Mouse (Mus musculus) heart, embryonic 10.5 days (tissue): ENCODE data around the gene Gm21970. TPM values are rescaled to one million over a fixed set of nuclear protein-coding genes. Genes with fewer than 3 reads are reported as not detected.

ENCODE experiments used
- DNase-seq: peaks from one replicate; pipeline ENCODE4 v3.0.0-alpha.2; 2017; ENCODE audit warnings: low spot score
- H3K27ac ChIP-seq: fragments of 300-500 bp; sonication (generic); 2 replicates; pipeline ENCODE4 v1.5.1; 2016; ENCODE audit warnings: mild to moderate bottlenecking
- H3K27me3 ChIP-seq: fragments of 300-500 bp; sonication (generic); 2 replicates; pipeline ENCODE4 v1.6.1; 2016; ENCODE audit warnings: mild to moderate bottlenecking; ENCODE audit not compliant: poor library complexity, insufficient read depth, severe bottlenecking
- H3K36me3 ChIP-seq: fragments of 300-500 bp; sonication (generic); 2 replicates; pipeline ENCODE4 v1.6.1; 2016; ENCODE audit warnings: mild to moderate bottlenecking, moderate library complexity
- H3K4me1 ChIP-seq: fragments of 300-500 bp; sonication (generic); 2 replicates; pipeline ENCODE4 v1.6.1; 2016; ENCODE audit warnings: mild to moderate bottlenecking
- H3K4me3 ChIP-seq: fragments of 300-500 bp; sonication (generic); 2 replicates; pipeline ENCODE4 v1.5.1; 2016; ENCODE audit warnings: mild to moderate bottlenecking, moderate library complexity
- H3K9me3 ChIP-seq: fragments of 300-500 bp; sonication (generic); 2 replicates; pipeline ENCODE4 v1.6.1; 2016; ENCODE audit warnings: mild to moderate bottlenecking, moderate library complexity
- WGBS: fragments of 180-500 bp; shearing (Covaris S2); methylation state at CpG from one replicate; pipeline ENCODE4 v1.1.7; 2016; 5-methylcytosine and 5-hydroxymethylcytosine counted together
- polyA plus RNA-seq: library from polyadenylated mRNA; unstranded; fragments of >200 nt; fragmentation: Nextera tagmentation; extraction: Ambion mirVana; gene quantifications from 2 replicates; pipeline ENCODE4 v1.2.1, GENCODE M21; 2016

Gm21970 gene
- polyA plus RNA-seq, 1 experiment from 2014 or later: not detected

DNA sequence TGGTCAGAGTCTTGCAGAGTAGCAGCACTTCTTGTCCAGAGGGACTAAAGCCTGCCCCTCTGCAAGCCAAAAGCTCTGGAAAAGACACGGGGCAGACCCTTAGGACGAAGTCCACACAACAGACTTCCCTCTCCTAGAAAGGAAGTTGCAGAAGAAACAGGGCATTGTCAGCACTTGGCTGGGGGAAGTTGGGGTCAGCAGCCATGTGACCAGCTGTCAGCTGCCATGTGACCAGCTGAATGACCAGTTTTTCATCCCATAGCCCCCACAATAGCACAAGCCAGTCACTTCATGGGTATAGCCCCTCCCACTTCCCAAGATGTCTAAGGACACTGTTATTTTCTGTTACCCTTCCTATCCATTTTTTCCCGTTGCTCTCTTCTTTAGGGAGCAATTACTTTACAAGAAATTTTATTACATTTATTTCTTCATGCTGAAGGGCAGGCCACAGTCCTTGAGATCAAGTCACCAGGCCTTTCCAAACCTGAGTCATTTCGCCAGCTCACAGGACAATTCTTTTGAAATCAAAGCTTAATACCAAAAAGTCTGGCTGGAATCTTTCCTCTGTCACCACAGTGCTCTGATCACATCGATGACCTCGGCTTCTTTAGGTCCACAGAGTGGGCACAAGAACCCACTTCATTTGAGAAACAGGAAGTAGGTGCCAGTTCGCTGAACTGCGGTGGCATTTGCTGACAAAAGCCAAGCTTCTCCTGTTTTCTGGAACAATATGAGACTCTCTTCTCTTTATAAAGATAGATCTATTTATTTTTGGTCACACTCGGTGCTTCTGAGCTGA is 24.1 kb downstream of the Gm21970 start:
- WGBS: 75% methylated on average over 9 of the region's 9 CpGs
- Histone ChIP-seq H3K27ac (peak overlapping the region; percentile 84; the same call in 1 of the 2 replicates), H3K4me3 (no peak overlapping the region), H3K9me3 (no peaks in the 10 kb centered on the region), H3K4me1 (peaks cover 25% of the 10 kb centered on the region), H3K36me3 (peaks cover 62% of the 10 kb centered on the region), H3K27me3 (no peaks in the 10 kb centered on the region)
- DNase-seq: no peak

DNA sequence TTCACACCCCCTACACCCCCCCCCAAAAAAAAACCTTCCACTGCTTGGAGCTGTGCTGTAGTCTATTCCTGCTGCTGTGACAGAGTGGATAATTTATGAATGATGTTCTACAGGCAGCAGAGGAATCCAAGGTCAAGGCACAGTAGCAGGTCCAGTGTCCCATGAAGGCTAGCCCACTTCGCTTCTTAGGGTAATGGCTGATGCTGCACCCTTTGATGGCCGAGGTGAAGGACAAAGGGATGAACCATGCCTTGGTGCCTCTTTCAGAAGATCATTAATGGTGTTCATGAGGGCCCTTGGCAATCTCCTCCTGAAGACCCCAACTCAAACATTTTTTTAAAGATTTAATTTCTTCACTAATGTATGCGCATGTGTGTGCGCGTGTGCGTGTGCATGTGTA is 24.8 kb downstream of the Gm21970 start:
- Histone ChIP-seq H3K4me1 (peaks cover 22% of the 10 kb centered on the region), H3K27ac (peak overlapping the region; percentile 84), H3K27me3 (no peaks in the 10 kb centered on the region), H3K4me3 (no peak overlapping the region), H3K9me3 (no peaks in the 10 kb centered on the region), H3K36me3 (peaks cover 69% of the 10 kb centered on the region)
- DNase-seq: no peak
- 92% methylated on average over 6 of the region's 6 CpGs for WGBS

DNA sequence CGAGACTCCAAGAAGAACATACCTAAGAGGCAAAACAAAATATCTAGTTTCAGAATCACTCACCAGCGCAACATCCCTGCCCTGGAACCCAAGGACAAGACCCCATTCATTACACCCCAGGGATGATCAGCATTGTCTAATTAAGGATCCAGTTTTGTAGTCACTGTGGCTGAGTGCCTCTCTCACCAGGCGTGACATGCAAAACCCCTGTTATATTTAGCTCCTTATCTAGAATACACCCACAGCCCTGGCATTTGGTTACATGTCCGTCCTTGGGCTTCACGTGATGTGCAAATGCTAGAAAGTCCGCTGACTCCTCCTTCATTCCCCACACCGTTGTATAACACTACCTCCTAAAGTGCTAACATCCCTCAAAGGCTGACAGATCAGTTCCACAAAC is 25.4 kb downstream of the Gm21970 start:
- 0 out of 2 replicates have a peak overlapping the region, but pooled peaks have one; percentile 9 for H3K4me3 ChIP-seq
- peaks cover 22% of the 10 kb centered on the region for H3K4me1 ChIP-seq
- H3K27ac ChIP-seq: peak overlapping the region; percentile 84
- no peaks in the 10 kb centered on the region for H3K9me3 ChIP-seq
- H3K27me3 ChIP-seq: no peaks in the 10 kb centered on the region
- peaks cover 69% of the 10 kb centered on the region for H3K36me3 ChIP-seq
- DNase-seq: peak; percentile 85
- 35% methylated on average over 7 of the region's 7 CpGs for WGBS

DNA sequence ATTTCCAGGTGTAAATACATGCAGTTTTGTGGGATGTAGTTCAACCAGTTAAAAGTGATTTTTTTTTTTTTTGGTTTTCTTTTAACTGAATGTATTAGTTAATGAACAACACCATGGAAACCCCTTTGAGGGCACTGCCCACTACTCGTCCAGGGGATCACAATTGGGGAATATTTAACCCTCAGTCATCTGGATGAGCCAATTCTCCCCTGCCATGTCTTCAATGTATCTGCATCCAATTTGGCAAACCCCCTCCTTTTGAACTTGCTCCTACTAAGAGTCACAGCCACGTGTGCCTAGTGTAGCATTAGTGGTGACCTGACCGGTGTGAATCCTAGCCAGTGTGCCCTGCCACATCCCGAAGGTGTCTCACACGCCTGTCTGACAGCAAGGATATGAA is 27.0 kb downstream of the Gm21970 start:
- DNase-seq: no peak
- H3K27ac ChIP-seq: no peak overlapping the region
- WGBS: 80% methylated on average over 5 of the region's 5 CpGs
- H3K4me3 ChIP-seq: no peak overlapping the region
- peaks cover 20% of the 10 kb centered on the region for H3K4me1 ChIP-seq
- peaks cover 77% of the 10 kb centered on the region for H3K36me3 ChIP-seq
- H3K27me3 ChIP-seq: no peaks in the 10 kb centered on the region
- H3K9me3 ChIP-seq: no peaks in the 10 kb centered on the region

DNA sequence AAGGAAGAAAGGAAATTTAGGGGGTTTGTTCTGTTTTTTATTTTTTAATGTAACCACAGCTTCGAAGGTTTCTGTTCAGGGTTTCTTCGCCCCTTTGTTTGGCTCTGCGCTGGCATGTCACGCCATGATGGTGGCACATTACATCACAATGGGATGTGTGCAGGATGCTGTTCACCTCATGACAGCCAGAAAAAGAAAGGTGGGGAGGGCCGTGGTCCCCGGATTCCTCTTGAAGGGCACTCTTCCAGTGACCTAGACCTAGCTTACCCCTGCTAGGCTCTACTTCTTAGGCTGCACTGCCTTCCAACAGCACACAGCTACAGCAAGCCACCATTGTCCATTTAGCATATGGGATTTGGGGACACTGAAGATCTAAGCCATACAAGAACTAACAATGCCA is 34.3 kb downstream of the Gm21970 start:
- no peaks in the 10 kb centered on the region for H3K27me3 ChIP-seq
- 95% methylated on average over 6 of the region's 6 CpGs for WGBS
- H3K4me1 ChIP-seq: peaks cover 3% of the 10 kb centered on the region; the same call in 1 of the 2 replicates
- DNase-seq: no peak
- no peak overlapping the region for H3K4me3 ChIP-seq
- no peaks in the 10 kb centered on the region for H3K9me3 ChIP-seq
- H3K27ac ChIP-seq: no peak overlapping the region
- H3K36me3 ChIP-seq: peaks cover 61% of the 10 kb centered on the region

DNA sequence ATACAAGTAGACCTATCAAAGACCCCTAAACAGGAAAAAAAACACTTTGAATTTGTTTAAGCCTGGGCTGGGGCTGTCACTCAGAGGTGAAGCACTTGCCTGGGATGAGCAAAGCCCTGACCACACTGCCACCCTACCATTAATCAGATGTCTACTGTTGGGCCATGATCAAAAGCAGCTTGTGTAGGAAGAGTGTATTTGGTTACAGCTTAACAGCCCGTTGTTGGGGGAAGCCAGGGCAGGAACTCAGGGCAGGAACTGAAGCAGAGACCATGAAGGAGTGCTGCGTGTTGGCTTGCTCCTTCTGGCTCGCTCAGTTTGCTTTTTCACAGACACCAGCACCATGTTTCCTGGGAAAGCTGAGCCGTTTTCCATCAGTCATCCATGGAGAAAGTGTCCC is 35.1 kb downstream of the Gm21970 start:
- H3K9me3 ChIP-seq: no peaks in the 10 kb centered on the region
- H3K36me3 ChIP-seq: peaks cover 54% of the 10 kb centered on the region
- WGBS: 85% methylated on average over 4 of the region's 4 CpGs

DNA sequence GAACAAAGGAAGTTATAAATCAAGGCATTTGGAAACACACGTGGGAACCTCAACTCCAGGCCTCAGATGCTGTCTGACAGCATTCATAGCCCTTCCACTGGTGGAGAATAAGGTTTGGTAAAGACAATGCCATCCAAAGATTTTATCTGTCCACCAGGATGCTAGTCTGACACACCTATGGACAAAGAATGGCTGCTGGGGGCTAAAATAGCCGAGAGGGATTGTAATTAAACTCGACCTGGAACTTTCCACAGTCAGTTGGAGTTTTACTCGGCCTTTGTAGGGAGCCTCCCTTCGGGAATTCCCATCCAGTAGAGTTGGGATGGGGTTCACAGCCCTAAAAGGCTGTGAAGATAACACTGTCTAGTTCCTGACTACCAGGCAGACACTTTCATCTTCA is 35.9 kb downstream of the Gm21970 start:
- Histone ChIP-seq H3K4me3 (no peak overlapping the region), H3K36me3 (peaks cover 46% of the 10 kb centered on the region), H3K27me3 (no peaks in the 10 kb centered on the region), H3K9me3 (no peaks in the 10 kb centered on the region), H3K27ac (no peak overlapping the region), H3K4me1 (peaks cover 3% of the 10 kb centered on the region; the same call in 1 of the 2 replicates)
- no peak for DNase-seq
- 59% methylated on average over 5 of the region's 5 CpGs for WGBS

More for the DNA sequence above, 35.1 kb downstream of the Gm21970 start:
- no peak for DNase-seq
- Histone ChIP-seq H3K4me1 (peaks cover 3% of the 10 kb centered on the region; the same call in 1 of the 2 replicates), H3K4me3 (no peak overlapping the region), H3K27me3 (no peaks in the 10 kb centered on the region), H3K27ac (no peak overlapping the region)

DNA sequence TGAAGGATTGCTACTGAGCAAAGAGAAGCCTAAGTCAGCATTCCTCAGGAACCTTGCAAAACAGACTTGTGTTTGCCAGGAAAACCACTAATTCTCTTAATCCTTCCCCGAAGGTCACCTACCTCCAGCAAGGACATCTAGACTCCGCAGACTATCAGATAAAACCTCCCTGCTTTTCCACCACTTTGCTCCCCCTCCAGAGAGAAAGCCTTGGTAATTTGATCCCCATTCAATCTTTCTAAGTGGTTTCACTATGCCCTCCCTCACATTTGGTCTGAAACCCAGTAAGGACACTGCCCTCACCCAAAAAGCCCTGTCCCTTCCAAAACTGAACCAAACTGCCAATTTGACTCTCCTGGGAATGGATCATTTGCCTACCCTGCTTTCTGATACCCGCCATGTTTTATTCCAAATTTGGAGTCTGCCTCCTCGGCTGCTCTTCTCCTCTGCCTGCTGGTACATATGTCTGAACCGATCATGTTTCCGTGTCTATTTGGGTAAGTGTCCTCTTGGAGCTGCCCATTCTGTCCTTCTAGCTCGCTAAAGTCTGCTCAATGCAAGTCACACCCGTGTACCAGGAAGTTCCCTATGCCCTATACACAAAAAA is 36.8 kb downstream of the Gm21970 start:
- no peak overlapping the region for H3K27ac ChIP-seq
- no peaks in the 10 kb centered on the region for H3K9me3 ChIP-seq
- 60% methylated on average over 8 of the region's 8 CpGs for WGBS

DNA sequence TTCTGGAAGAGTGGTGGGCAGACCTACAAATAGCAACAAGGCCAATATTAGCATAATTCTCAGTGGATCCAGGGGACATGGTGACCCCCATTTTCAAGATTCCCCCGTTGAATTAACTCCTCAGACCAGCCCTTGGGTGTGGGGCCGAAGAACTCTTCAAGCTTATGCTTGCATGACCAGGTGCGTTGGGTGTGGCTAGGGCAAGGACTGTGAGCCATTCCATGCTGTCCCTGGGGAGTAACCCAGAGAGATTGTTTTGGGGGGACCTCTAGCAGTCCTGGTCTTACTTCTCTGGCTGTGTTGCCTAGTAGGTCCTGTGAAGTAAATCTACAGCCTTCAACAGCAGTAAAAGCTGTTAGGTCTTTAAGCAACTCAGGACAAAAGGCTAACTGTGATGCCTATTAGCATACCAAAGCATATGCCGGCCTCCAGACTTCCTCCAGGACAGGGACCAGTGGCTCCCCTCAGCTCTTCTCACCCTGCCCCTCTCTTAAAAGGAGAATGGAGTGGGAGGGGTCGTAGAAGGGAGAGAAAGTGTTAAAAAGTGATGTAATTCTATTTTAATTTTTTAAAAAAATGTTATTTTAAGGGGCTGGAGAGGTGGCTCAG is 41.3 kb downstream of the Gm21970 start:
- Histone ChIP-seq H3K36me3 (no peaks in the 10 kb centered on the region), H3K27me3 (no peaks in the 10 kb centered on the region), H3K27ac (0 out of 2 replicates have a peak overlapping the region, but pooled peaks have one; percentile 1), H3K9me3 (no peaks in the 10 kb centered on the region), H3K4me3 (no peak overlapping the region), H3K4me1 (peaks cover 17% of the 10 kb centered on the region)
- 39% methylated on average over 5 of the region's 5 CpGs for WGBS
- DNase-seq: no peak

More for the DNA sequence above, 36.8 kb downstream of the Gm21970 start:
- Histone ChIP-seq H3K4me3 (no peak overlapping the region), H3K27me3 (no peaks in the 10 kb centered on the region), H3K4me1 (peaks cover 8% of the 10 kb centered on the region), H3K36me3 (peaks cover 38% of the 10 kb centered on the region)
- no peak for DNase-seq

DNA sequence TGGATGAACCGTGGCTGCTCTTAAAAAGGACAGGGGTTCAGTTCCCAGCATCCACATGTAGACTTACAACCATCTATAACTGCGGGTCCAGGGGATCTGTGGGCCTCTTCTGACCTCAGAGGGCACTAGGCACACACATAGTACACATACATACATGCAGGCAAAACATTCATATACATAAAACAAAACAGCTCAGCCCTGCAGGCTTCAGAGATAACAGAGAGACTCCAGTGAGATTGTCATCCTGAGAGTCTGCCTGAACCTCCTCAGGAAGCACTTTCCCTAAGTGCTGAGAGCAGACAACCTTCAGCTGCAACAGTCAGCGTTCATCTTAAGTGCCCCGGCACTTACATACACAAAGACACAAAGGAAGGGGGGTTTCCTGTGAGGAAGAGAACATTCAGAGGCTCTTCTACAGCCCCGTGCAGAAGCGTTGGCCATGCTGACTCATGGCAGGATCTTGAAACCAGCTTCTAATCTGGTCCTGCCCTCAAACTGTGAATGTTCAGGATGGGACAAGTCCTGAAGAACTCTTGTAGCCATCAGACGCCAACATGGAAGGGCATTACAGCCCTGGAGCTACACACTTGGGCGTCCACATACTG is 41.9 kb downstream of the Gm21970 start:
- WGBS: 37% methylated on average over 8 of the region's 8 CpGs
- H3K4me1 ChIP-seq: peaks cover 15% of the 10 kb centered on the region
- H3K4me3 ChIP-seq: 0 out of 2 replicates have a peak overlapping the region, but pooled peaks have one; percentile 12
- no peaks in the 10 kb centered on the region for H3K27me3 ChIP-seq
- H3K36me3 ChIP-seq: no peaks in the 10 kb centered on the region
- 0 out of 2 replicates have a peak overlapping the region, but pooled peaks have one; percentile 36 for H3K27ac ChIP-seq
- no peaks in the 10 kb centered on the region for H3K9me3 ChIP-seq
- no peak for DNase-seq

DNA sequence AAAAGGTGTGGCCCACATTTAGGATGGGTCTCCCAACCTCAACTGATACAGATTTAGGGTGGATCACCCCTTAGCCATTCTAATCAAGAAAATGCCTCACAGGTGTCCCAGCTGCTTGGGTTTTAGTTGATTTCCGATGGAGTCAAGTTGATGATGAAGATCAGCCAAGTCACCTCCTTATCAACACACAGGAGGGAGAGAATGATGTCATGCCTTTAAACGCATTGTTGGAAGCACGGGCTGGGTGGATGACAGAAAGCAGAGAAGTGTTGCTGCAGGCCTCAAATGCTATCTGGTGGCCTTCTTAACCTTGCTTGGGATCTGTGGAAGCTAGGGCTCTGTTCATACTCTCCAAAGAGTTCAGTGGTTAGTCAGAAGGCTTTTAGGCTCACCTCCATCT is 42.6 kb downstream of the Gm21970 start:
- Histone ChIP-seq H3K27ac (0 out of 2 replicates have a peak overlapping the region, but pooled peaks have one; percentile 36), H3K4me1 (peaks cover 14% of the 10 kb centered on the region), H3K4me3 (no peak overlapping the region), H3K27me3 (no peaks in the 10 kb centered on the region), H3K9me3 (no peaks in the 10 kb centered on the region), H3K36me3 (no peaks in the 10 kb centered on the region)
- 47% methylated on average over 3 of the region's 3 CpGs for WGBS
- no peak for DNase-seq

DNA sequence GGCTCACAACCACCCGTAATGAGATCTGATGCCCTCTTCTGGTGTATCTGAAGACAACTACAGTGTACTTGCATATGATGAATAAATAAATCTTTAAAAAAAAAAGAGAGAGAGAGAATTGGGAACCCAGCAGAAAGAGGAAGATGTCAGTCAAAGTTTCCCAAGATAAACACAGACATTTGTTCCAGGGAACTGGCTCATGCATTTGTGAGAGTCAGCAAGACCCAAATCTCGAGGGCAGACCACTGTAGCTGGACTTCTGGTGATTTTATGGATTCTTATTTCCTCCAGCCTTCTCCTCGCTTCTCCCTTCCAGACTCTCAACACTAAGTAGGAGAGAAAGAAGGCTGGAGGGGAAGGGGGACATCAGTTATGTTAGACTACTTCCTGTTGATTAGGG is 46.6 kb downstream of the Gm21970 start:
- DNase-seq: no peak
- Histone ChIP-seq H3K27ac (no peak overlapping the region), H3K4me1 (peaks cover 14% of the 10 kb centered on the region), H3K27me3 (no peaks in the 10 kb centered on the region), H3K9me3 (no peaks in the 10 kb centered on the region), H3K36me3 (no peaks in the 10 kb centered on the region), H3K4me3 (no peak overlapping the region)
- WGBS: 70% methylated on average over 3 of the region's 3 CpGs
